Mouse (Mus musculus) heart, postnatal 0 days (tissue): ENCODE measurements around the gene Clpb.

ENCODE experiments used
- CTCF ChIP-seq: IDR thresholded peaks from 2 replicates; pipeline ENCODE4 v1.5.1; 2016; ENCODE audit warnings: antibody characterized with exemption, control low read depth, low read depth
- EP300 ChIP-seq: IDR thresholded peaks from 2 replicates; pipeline ENCODE4 v1.6.1; 2016; ENCODE audit warnings: antibody characterized with exemption, low read depth

GRCm38 (mm10) chr7:101823758-101824630, 160.6 kb downstream of the Clpb start:
- TF ChIP-seq CTCF = no peak
- TF ChIP-seq EP300 = no peak
